In the genomic region with DNA sequence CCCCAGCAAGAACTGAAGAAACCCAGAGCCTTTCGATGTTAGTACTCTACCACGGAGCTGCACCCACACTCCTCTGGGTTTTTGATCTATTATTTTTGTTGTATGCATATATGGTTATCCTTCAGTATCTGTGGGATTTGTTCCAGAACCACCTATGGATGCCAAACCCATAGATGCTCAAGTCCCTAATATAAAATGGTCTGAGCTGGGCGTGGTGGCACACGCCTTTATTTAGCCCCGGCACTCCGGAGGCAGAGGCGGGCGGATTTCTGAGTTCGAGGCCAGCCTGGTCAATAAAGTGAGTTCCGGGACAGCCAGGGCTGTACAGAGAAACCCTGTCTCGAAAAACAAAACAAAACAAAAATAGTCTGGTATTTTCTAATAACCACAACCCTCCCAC, we compare ENCODE assay signal across 7 mouse cellular contexts. TPM values are rescaled to one million over a fixed set of nuclear protein-coding genes. Genes with fewer than 3 reads are reported as not detected.
DNase-seq lines count a peak whose midpoint lies in the region; ATAC-seq and TF ChIP-seq lines count a peak whose summit lies in the region.

No protein-coding gene starts in this region.

- H3K4me1 ChIP-seq in spleen, adult 2 months (ENCODE audit: control insufficient read depth, insufficient read depth, insufficient read length), result peaks cover 8% of the 10 kb centered on the region
- H3K4me1 ChIP-seq in forebrain, embryonic 16.5 days (replicated peaks; ENCODE audit: control insufficient read depth, insufficient read depth, low read length), result peaks cover 16% of the 10 kb centered on the region
- peaks cover 54% of the 10 kb centered on the region for H3K4me1 ChIP-seq in liver, embryonic 13.5 days (replicated peaks)

- TF ChIP-seq CTCF in spleen, adult 2 months (IDR thresholded peaks at IDR 0.05; ENCODE audit: extremely low read depth, insufficient read depth, insufficient read length, insufficient replicate concordance), result no peak

- H3K9ac ChIP-seq in forebrain, embryonic 16.5 days (replicated peaks; ENCODE audit: low read depth, low read length), result peak overlapping the region; percentile 72
- peak overlapping the region; percentile 65 for H3K9ac ChIP-seq in liver, embryonic 13.5 days

- no peak for DNase-seq in spleen, adult 2 months (ENCODE audit: low read depth in 1 of 2, low spot score in 2 of 2)
- no peak for DNase-seq in spleen, postnatal 10 days (ENCODE audit: low spot score in 2 of 2)
- DNase-seq in liver, embryonic 13.5 days, result no peak
- DNase-seq in retina, postnatal 1 day, result no peak
- no peak for DNase-seq in spleen, postnatal 14 days (ENCODE audit: low spot score in 2 of 2)

- peak overlapping the region; percentile 74 for H3K4me2 ChIP-seq in forebrain, embryonic 16.5 days (ENCODE audit: low read length)
- peak overlapping the region; percentile 90 for H3K4me2 ChIP-seq in liver, embryonic 13.5 days

- H3K4me3 ChIP-seq in spleen, adult 2 months (ENCODE audit: extremely low read depth, insufficient read depth, insufficient read length), result no peak overlapping the region
- peak overlapping the region; percentile 100 for H3K4me3 ChIP-seq in forebrain, embryonic 16.5 days (replicated peaks; ENCODE audit: low read length)
- peak overlapping the region; percentile 88 for H3K4me3 ChIP-seq in liver, embryonic 13.5 days (replicated peaks)

- H3K9me3 ChIP-seq in forebrain, embryonic 16.5 days (ENCODE audit: control insufficient read depth, low read length), result no peaks in the 10 kb centered on the region
- H3K9me3 ChIP-seq in liver, embryonic 13.5 days (replicated peaks), result no peaks in the 10 kb centered on the region

- peak overlapping the region; percentile 85 for H3K27ac ChIP-seq in spleen, adult 2 months (ENCODE audit: insufficient read depth, low read length)
- no peak overlapping the region; the same call in 1 of the 2 replicates for H3K27ac ChIP-seq in forebrain, embryonic 16.5 days (ENCODE audit: low read length)
- peak overlapping the region; percentile 84 for H3K27ac ChIP-seq in liver, embryonic 13.5 days

- no peak for TF ChIP-seq POLR2A in spleen, adult 2 months (IDR thresholded peaks at IDR 0.05; ENCODE audit: low read depth, low read length)

- no peak; the same call in 1 of the 2 replicates for ATAC-seq in forebrain, embryonic 16.5 days
- ATAC-seq in liver, embryonic 13.5 days (ENCODE audit: low read depth), result no peak
- ATAC-seq in activated CD4-positive, CD25-positive, alpha-beta regulatory T cell, adult 4 months, result no peak

- WGBS in spleen, adult 2 months, result 49% methylated on average over 11 of the region's 11 CpGs
- 63% methylated on average over 11 of the region's 11 CpGs for WGBS in forebrain, embryonic 16.5 days
- 31% methylated on average over 11 of the region's 11 CpGs for WGBS in liver, embryonic 13.5 days (ENCODE audit: insufficient replicate concordance)

- H3K36me3 ChIP-seq in spleen, adult 2 months (ENCODE audit: control insufficient read depth, insufficient read depth, low read length), result peaks cover 44% of the 10 kb centered on the region
- H3K36me3 ChIP-seq in forebrain, embryonic 16.5 days (ENCODE audit: control insufficient read depth, insufficient read depth), result peaks cover 26% of the 10 kb centered on the region
- H3K36me3 ChIP-seq in liver, embryonic 13.5 days, result peaks cover 71% of the 10 kb centered on the region

- no peaks in the 10 kb centered on the region for H3K27me3 ChIP-seq in spleen, adult 2 months (ENCODE audit: control insufficient read depth, insufficient read depth, low read length)
- no peaks in the 10 kb centered on the region for H3K27me3 ChIP-seq in forebrain, embryonic 16.5 days (replicated peaks; ENCODE audit: control insufficient read depth, insufficient read depth, low read length)
- H3K27me3 ChIP-seq in liver, embryonic 13.5 days, result no peaks in the 10 kb centered on the region

RNA-seq across cellular contexts. Expression of a gene that starts 0.6 kb away (rescaled TPM):
- 2,660 and 3,812 TPM in 2 replicates for polyA plus RNA-seq in spleen, adult 2 months (2012; rRNA removed)
- 953 and 1,017 TPM in 2 replicates for polyA plus RNA-seq in forebrain, embryonic 16.5 days (2015; fragmentation: Nextera tagmentation; extraction: Ambion mirVana)
- polyA plus RNA-seq in liver, embryonic 13.5 days (2015; fragmentation: Nextera tagmentation; extraction: Ambion mirVana), result 1,061 and 1,158 TPM in 2 replicates
- 1,000 to 10,000 TPM; 3,266 to 3,639 TPM for polyA plus RNA-seq in activated CD4-positive, CD25-positive, alpha-beta regulatory T cell, adult 4 months (2017; shearing (Covaris generic))

RNA-seq across cellular contexts. Expression of a gene that starts 16.7 kb away (rescaled TPM):
- polyA plus RNA-seq in spleen, adult 2 months (2012; rRNA removed), result 45.7 and 48.1 TPM in 2 replicates
- 37.5 and 39.4 TPM in 2 replicates for polyA plus RNA-seq in forebrain, embryonic 16.5 days (2015; fragmentation: Nextera tagmentation; extraction: Ambion mirVana)
- polyA plus RNA-seq in liver, embryonic 13.5 days (2015; fragmentation: Nextera tagmentation; extraction: Ambion mirVana), result 137 and 138 TPM in 2 replicates
- polyA plus RNA-seq in activated CD4-positive, CD25-positive, alpha-beta regulatory T cell, adult 4 months (2017; shearing (Covaris generic)), result 10 to 100 TPM; 17.7 to 19.2 TPM

RNA-seq across cellular contexts. Expression of a gene that starts 22.6 kb away (rescaled TPM):
- not detected in 2 replicates for polyA plus RNA-seq in spleen, adult 2 months (2012; rRNA removed)
- polyA plus RNA-seq in forebrain, embryonic 16.5 days (2015; fragmentation: Nextera tagmentation; extraction: Ambion mirVana), result 0.13 TPM in 1 of 2 replicates, not detected in the other
- not detected in 2 replicates for polyA plus RNA-seq in liver, embryonic 13.5 days (2015; fragmentation: Nextera tagmentation; extraction: Ambion mirVana)
- not detected for polyA plus RNA-seq in activated CD4-positive, CD25-positive, alpha-beta regulatory T cell, adult 4 months (2017; shearing (Covaris generic))

RNA-seq across cellular contexts. Expression of a gene that starts 35.0 kb away (rescaled TPM):
- 0.82 and 1.8 TPM in 2 replicates for polyA plus RNA-seq in spleen, adult 2 months (2012; rRNA removed)
- polyA plus RNA-seq in forebrain, embryonic 16.5 days (2015; fragmentation: Nextera tagmentation; extraction: Ambion mirVana), result not detected in 2 replicates
- polyA plus RNA-seq in liver, embryonic 13.5 days (2015; fragmentation: Nextera tagmentation; extraction: Ambion mirVana), result 0.13 TPM in 1 of 2 replicates, not detected in the other
- polyA plus RNA-seq in activated CD4-positive, CD25-positive, alpha-beta regulatory T cell, adult 4 months (2017; shearing (Covaris generic)), result 10 to 100 TPM; 72.0 to 97.2 TPM

RNA-seq across cellular contexts. Expression of a gene that starts 57.2 kb away (rescaled TPM):
- polyA plus RNA-seq in spleen, adult 2 months (2012; rRNA removed), result 14.4 and 16.8 TPM in 2 replicates
- polyA plus RNA-seq in forebrain, embryonic 16.5 days (2015; fragmentation: Nextera tagmentation; extraction: Ambion mirVana), result 6.4 and 7.0 TPM in 2 replicates
- 3.5 and 4.3 TPM in 2 replicates for polyA plus RNA-seq in liver, embryonic 13.5 days (2015; fragmentation: Nextera tagmentation; extraction: Ambion mirVana)
- under 1 TPM in 1 of 2 experiments, not detected in 1; 0.43 TPM for polyA plus RNA-seq in activated CD4-positive, CD25-positive, alpha-beta regulatory T cell, adult 4 months (2017; shearing (Covaris generic))
